Mouse (Mus musculus): ENCODE measurements at regions not wholly inside any gene's neighbourhood (a gene's known extent, or its start where the extent isn't known, plus 50 kb on each side); places are given as distances from the start of the nearest gene placed in this dataset.

DNA sequence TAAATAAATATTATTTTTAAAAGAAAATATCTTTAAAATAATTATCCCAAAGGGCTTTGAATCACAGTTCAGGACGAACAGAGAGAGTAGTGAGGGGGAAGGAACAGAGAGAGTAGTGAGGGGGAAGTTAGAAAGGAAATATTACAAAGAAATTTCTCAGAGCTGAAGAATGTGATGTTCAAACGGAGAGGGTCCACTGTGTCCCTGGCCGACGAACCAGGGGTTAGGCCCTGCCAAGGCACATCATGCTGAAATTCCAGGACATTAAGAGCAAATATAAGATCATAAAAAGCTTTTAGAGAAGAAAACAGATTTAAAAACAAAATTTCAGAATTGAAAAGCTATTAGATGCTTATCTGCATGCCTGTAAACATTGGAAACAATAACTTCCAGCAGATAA lies 61.6 kb downstream of the Skor1 start:
- DNase-seq (ENCODE audit: low read depth, low spot score): no peak

DNA sequence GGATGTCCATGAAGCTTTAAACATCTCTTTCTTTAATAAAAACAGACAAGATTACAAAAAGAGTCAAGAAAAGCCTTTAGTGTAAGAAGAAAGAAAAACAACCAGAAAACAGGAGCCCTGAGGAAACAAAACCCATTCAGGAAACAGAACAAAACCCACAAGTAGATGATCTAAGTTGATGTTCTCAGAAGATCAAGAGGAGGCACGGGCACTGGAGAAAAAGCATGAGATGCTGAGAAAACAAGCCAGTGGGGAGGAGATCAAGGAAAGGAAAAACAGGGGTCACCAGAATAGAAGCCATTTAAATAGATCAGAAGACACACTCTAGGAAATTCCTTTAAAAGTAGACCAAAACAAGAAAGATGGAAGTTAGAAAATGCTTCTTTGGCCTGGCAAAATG lies 62.1 kb downstream of the Skor1 start:
- no peak for DNase-seq (ENCODE audit: low read depth, low spot score)

DNA sequence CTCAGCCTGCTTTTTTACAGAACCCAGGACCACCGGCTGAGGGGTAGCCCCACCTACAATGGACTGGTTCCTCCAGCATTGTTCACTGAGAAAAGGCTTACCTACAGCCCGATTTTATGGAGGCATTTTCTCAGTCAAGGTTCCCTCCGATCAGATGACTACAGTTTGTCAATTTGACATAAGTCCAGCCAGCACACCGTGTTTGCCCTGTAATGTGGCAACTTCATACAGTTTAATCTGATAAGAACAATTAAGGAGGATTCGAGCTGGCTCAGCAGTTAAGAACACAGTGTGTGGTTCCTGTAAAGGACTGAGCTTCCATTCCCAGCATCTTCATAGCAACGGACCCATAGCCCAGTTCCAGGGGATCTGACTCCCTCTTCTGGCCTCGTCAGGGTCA lies 65.9 kb downstream of the Skor1 start:
- no peak for DNase-seq (ENCODE audit: low read depth, low spot score)

DNA sequence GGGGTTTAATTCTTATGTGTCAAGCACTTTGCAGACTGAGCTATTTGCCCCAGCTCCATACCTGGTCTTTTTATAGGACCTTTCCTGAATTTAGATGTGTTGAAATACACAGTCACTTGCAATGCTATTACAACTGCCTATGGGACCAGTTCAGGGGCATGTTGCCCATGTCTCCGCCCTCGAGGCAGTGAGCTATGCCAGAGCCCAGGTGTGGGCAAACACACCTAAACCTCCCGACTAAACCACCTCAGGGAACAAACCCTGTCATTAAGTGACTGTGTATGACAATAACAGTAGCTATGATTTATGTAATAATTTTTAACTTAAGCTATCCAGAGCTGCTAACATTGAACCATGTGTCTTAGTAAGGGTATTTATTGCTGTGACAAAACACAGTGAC lies 66.5 kb downstream of the Skor1 start:
- DNase-seq (ENCODE audit: low read depth, low spot score): no peak

DNA sequence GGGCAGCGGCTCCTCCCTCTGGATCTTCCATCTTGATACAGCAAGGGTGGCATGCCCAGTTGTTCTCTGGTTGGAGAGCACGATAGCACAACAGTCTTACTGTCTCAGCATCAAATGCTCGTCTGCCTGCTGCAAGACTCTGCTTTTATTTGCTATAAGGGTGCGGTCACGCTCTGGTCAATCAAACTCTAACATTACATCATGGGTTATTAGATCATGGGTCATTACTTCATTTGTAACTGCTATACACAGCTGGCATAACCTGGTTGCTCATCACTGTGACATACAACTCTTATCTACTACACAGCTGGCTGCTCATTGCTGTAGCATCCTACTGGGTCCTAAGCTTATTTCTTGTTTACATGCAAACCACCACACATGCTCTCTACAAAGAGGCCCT lies 68.4 kb downstream of the Skor1 start:
- no peak for DNase-seq (ENCODE audit: low read depth, low spot score)

DNA sequence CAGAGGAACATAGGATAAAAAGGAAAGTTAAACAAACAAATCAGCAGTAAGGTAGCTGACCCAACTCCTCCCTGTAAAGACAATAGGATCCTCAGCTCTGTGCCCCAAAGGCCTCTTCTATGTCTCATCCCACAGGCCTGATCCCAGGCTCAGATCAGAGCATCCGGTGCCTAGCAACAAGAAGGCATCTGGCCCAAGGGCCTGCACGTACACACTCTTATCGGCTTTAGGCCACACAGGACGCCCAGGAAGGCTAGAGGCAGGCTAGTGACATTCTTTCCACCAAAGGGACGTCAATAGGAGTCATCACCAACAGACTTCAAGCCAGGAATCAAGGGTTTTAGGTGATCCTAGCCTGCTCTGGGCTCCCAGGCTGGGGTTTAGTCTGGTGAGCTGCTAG lies 73.5 kb downstream of the Skor1 start:
- no peak for DNase-seq (ENCODE audit: low read depth, low spot score)

DNA sequence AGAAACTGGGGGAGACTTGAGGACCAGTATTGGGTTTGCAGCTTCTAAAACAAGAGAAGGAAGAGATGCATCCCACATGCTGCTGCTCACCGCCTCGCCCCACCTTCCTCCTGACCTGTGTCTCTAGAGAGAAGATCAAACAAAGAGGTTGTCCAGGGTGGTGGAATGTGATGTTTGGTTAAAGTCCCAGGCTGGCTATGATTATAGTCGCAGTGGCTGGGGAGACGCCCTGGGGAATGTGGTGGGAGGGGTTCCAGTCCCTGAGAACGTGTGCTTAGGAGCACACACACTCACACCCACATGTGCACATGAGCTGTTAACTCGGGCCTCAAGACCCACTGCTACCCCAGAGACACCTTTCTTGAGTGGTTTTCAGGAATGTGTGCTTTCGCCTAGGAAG lies 74.0 kb downstream of the Skor1 start:
- DNase-seq (ENCODE audit: low read depth, low spot score): no peak

DNA sequence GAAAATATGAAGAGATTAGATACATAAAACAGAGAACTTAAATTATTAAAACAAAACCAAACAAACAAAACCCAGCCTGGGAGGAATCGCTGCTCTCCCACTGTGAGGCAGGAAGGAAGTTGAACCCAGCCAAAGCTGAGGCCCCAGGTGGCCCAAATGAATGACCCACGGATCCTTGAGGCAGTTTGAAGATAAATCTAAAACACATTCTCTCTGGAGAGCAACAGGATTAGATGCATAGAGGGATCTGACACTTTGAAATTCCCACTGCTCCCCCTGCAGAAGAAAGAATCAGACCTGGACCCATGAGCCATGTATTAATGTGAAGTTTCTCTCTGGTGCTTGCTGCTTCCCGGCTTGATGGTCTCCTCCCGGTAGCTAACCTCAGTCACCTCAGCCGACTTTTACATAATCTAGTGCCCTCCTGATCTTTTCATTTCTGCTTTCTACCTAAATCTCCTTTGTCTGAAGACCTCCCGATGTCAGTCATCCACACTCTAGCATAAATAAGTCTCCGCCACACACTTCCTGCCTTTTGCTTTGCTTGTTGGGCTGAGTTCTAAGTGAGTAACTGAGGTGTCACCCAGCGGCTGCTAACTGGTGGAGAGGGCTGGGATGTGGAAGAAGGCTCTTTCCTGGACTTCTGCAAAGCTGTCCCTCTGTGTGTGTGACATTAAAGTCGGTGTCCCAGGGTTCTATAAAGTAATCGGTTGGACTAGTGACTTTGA lies 74.6 kb downstream of the Skor1 start:
- peak; percentile 42 for DNase-seq (ENCODE audit: low read depth, low spot score)

DNA sequence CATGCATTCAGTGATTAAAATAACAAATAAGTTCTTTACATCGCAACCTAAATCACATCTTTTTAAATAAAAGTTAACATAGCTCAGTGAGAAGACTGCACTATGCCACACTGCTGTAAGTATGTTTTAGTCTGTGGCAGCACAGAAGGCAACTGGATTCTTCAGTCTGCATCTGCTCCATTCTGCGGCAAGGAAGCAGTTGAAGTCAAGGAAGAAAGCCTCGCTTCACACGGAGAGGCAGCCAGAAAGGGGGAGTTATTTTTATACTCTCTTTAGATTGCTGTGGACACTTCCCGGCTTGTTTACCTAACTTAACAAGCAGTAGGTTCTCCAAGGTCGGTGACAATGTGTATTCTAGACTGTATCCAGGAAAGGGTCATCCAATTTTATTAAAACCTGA lies 77.7 kb downstream of the Skor1 start:
- DNase-seq (ENCODE audit: low read depth, low spot score): no peak

DNA sequence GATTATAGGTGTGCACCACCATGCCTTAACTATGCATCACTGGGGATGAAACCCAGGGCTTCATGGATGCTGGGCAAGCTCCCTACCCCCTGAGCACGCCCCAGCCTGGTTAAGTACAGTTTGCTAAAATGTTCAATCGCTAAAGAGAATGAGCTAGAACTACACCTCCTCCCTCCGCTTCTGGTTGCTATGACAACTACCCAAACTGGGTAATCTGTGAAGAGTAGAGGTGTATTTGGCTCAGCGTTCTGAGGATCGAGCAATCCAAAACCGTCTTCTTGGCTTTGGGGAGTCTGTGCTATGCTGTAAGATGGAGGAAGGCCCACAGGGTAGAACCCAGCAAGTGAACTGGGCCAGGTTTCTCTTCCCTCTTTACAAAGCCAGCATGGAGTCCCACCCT lies 78.8 kb downstream of the Skor1 start:
- DNase-seq (ENCODE audit: low read depth, low spot score): no peak

DNA sequence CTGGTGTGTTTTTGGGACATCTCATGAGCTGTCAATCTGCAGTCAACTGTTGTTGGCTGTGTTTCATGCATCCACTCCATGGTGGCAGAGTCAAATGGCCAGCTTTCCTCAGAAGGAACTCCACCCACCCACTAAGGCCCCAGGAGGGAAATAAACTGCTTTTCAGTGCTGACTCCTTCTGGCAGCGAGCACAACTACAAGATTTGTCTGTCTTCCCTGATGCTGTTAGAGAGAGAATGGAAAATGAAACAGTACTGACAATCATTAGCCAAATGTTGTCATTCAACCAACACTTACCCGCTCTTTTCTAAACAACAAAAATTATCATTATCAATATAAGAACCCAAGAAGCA lies 79.3 kb upstream of the Pias1 start:
- DNase-seq (ENCODE audit: low read depth, low spot score): no peak

DNA sequence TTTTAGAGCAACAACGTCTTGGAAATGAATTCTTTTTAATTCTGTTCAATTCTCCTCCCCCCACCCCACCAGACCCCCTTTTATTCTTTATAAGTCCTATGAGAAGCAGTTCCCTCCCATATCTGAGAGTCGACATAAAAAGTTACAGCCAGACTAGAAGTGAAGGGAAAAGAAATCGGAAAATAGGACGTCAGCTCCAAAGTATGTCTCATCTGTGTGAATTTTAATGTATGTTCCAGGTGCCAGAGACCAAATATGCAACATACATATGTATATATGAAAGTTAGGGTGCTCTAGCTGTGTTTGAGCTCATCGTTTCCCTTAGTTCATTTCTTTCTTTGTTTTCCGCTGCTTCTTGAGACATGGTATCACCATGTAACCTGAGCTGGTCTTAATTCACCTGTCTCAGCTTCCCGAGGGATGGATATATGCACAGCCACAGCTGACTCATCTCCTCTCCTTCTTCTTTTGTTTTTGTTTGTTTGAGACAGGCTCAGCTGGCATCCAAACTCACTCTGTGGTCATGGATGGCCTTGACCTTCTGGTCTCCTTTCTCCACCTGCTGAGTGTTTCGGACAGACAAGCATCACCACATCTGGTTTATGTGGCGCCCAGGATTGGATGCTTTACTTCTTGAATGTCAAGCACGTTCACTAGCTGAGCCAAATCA lies 78.8 kb upstream of the Pias1 start:
- DNase-seq (ENCODE audit: low read depth, low spot score): no peak

DNA sequence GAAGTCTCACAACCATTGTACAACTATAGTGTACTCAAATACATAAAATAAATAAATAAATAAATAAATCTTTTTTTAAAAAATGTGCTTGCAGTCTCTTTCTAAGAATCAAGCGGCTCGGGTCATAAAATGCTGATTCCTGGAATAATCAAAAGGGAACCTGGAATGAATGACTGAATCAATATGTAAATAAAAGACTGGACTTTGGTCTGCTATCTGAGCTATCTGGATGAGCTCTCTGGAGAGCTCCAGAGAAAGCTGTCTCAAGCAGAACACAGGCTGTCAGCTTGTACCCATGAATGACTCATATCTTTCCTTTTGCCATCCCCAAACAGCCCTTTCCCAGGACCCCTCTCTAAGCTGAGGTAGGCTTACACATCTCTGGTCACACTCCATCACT lies 75.8 kb upstream of the Pias1 start:
- DNase-seq (ENCODE audit: low read depth, low spot score): no peak

DNA sequence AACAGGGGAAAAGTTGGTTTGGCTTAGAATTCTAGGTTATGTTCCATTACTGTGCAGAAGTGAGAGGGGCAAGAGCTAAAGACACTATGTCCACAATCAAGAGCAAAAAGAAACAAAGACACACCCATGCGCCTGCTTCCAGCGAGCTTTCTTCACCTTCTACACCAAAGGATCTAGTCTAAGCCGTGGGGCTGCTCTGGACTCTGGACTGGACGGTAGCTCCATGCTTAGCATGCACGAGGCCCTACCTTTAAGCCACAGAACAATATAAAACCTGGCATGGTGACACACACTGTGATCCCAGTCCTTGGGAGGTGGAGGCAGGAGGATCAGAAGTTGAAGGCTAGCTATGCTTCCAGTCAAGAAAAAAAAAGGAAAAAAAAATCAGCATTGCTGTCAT lies 73.0 kb upstream of the Pias1 start:
- no peak for DNase-seq (ENCODE audit: low read depth, low spot score)

DNA sequence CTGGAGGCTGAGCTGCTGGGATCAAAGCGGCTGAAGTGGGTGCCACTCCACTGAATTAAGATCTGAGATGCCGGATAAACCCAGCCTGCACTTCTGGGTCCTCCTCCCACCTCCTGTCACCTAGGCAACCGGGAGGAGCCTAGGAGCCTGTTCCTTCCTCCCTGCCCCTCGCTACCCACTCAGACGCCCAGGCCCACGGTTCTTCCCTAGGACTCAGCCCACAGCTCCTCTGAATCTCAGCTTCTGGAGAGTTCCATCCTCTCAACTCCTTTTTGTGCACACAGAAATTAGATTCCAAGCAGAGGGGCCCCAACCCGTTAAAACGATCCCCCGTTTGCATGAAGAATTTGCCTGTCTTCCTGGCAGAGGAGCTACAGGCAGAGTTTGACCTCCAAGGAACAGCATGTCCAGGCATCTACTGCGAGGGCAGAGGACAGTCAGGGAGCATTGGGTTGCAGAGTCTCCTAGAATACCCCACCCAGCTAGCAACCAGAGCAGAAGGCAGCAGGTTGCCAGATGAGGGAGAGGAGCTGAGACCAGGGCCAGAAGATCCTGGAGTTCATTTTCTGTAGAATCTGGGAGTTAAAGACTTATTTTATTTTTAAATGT lies 71.6 kb upstream of the Pias1 start:
- peak; percentile 54 for DNase-seq (ENCODE audit: low read depth, low spot score)

DNA sequence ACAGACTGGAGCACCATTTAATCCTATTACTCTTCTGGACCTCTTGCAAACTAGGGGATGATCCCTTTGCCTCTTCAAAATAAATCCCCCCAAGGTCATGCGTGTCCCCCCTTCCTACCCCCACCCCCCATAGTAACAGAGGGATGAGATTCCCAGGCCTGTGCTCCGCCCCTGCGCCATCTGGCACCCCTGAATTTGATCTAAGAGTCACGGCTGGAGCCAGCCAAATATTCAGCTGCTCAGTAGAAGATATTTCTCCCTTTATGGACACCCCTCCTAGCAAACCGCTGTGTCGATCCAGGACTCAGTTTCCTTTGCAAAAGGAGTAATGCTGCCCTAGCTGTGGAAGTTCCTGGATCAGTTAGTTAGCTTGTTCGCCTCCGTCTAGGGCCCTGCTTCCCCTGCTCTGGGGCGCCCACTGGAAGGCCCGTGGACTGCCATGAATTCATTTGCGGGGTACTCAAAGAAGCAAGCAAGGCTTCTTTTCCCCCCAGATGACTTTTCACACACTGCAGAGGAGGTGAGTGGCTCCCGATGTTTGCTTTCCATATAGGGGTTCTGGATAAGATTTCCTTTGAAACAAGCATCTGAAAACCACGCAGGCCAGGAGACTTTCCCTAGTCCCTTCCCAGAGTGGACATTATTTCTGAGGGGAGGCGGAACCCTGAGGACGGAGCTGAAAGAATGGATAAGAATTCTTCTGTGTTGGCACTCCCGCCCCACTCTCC lies 70.9 kb upstream of the Pias1 start:
- no peak for DNase-seq (ENCODE audit: low read depth, low spot score)

DNA sequence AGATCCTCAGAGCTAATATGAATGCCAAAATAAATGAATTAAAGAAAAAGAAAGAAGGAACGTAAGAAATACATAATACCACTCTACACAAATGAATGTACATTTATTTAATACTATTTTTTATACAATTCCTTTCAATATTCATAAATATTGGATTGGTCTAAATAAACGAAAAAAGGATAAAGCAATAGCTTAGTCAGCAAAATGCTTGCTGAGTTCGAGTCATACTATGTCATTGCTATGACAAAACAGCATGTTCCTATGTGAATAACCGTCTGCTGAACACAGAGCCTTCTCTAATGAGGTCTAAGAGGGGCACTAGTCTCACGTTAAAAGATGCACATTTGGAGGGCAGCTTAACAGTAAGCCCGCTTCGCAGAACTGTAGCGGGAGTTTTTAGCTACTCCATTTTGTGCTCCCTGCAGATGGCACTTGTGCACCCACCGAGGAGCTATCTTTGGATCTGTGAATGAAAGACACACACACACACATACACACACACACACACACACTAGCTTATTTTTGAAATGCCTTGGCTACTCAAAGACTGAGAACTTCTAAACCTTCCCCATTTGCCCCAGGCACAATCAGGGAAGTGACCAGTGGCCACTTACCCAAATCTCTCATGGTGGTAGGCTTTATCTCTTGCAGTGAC lies 69.1 kb upstream of the Pias1 start:
- DNase-seq (ENCODE audit: low read depth, low spot score): no peak

DNA sequence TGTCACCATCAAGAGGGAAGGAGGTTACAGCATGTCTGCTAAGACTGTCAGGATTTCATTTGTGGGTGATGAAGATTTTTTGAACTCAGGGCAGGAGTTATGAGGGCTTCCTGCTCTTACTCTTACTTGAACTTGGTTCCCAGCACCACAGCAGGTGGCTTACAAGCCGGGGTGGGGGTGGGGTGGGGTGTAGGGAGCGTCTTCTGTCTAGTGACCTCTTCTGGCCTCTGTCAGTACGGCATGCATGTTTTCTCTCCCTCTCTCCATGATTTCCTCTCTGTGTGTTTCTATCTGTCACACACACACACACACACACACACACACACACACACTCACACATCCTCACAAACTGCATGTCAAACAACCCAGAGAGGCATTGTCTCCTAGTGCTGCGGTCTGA lies 64.5 kb upstream of the Pias1 start:
- no peak for DNase-seq (ENCODE audit: low read depth, low spot score)

DNA sequence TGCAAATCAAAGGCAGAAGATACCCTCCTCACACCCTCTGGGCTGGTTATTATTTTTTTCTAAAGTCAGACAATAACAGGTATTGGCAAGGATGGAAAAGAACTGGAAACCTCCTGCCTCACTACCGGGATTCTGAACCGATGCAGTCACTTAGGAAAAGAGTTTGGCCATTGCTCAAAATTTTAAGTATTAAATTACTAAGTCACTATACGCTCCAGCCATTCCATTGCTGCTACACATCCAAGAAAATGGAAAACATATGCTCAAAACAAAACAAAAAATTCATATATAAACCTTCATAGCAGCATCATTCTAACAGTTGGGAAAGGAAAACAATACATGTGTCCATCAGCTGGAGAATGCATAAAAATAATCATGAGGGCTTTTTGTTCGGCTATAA lies 63.9 kb upstream of the Pias1 start:
- no peak for DNase-seq (ENCODE audit: low read depth, low spot score)

DNA sequence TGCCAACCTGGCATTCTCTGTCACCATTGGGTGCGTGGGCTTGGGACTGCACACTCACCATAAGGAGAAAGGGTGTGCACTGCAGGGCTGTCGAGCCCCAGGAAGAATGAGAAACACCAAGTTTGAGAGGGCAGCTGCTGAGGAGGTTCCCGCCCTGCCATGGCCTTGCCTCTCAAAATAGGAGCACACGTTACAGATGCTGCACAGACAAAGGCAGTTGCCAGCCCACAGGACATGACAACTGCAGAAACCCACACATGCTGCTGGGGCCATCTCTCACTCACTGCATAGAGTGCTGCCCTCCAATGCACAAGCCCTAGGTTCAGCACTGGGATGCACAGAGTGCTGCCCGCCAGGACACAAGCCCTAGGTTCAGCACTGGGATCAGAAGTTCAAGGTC lies 61.6 kb upstream of the Pias1 start:
- no peak for DNase-seq (ENCODE audit: low read depth, low spot score)

DNA sequence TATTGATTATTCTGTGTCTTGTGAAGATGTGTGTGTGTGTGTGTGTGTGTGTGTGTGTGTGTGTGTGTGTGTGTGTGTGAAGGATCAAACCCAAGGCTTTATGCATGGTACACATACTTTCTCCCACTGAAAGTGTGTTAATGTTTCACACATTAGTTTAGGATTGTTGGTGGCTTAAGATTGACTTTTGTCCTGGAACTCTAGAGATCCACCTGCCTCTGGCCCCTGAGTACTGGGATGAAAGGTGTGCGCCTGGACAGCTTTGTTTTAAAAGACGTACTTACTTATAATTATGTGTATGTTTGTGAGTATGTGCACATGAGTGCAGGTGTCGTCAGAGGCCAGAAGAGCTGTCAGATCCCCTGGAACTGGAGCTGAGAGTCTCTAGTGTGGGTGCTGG lies 59.3 kb upstream of the Pias1 start:
- no peak for DNase-seq (ENCODE audit: low read depth, low spot score)

DNA sequence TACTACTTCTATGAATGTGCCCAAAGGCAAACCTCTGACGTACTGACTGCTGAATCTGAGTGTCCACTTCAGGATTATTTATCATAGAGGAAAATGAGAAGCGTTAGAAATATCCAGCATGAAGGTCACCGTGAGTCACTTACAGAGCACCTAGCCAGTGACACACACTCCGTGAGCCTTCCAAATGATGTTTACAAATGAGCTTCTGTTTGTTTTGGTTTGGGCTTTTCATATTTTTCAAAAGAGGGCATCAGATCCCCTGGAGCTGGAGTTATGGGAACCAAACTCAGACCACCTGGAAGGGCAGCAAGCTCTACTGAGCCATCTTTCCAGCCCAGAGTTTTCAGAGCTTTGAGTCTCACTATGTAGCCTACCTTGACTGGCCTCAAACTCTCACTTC lies 57.8 kb upstream of the Pias1 start:
- no peak for DNase-seq (ENCODE audit: low read depth, low spot score)
